Mouse (Mus musculus) heart, postnatal 0 days (tissue): ENCODE measurements around the gene Olfr738.

Experiments
- CTCF ChIP-seq: IDR thresholded peaks from 2 replicates; pipeline ENCODE4 v1.5.1; 2016; ENCODE audit warnings: antibody characterized with exemption, control low read depth, low read depth
- EP300 ChIP-seq: IDR thresholded peaks from 2 replicates; pipeline ENCODE4 v1.6.1; 2016; ENCODE audit warnings: antibody characterized with exemption, low read depth

DNA sequence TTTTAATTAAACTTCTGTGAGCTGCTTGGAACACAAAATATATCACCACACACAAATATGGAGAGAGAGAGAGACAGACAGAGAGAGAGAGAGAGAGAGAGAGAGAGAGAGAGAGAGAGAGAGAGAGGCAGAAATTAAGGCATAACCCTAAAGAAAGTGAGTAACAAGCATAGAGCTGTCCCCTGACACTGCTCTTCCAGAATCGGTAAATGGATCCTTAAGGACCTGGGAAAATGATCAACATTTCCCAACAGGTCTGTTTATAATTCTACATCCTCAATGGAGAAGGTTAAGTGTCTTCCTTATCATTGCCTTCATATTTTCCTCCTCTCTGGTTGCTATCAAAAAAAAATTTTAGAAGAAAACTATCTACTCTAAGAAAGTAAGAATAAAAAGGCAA, at the start of gene Olfr738:
- TF ChIP-seq EP300 = no peak
- no peak for TF ChIP-seq CTCF
